Mouse (Mus musculus) kidney, postnatal 4 days (tissue): ENCODE data around the gene Galnt2.
A peak's percentile ranks its signal among the peaks of the same experiment; 100 is the strongest.

Experiments used
- DNase-seq, 2 experiments: peaks; one replicate each; pipeline ENCODE4 v3.0.0; 2021; ENCODE audit warnings: mixed read lengths in 2 of 2

Galnt2 gene

GRCm38 (mm10) chr8:124273606-124274218 lies 42.5 kb downstream of the Galnt2 start:
- no peak for DNase-seq

GRCm38 (mm10) chr8:124274441-124275120 lies 43.4 kb downstream of the Galnt2 start:
- DNase-seq: no peak

DNA sequence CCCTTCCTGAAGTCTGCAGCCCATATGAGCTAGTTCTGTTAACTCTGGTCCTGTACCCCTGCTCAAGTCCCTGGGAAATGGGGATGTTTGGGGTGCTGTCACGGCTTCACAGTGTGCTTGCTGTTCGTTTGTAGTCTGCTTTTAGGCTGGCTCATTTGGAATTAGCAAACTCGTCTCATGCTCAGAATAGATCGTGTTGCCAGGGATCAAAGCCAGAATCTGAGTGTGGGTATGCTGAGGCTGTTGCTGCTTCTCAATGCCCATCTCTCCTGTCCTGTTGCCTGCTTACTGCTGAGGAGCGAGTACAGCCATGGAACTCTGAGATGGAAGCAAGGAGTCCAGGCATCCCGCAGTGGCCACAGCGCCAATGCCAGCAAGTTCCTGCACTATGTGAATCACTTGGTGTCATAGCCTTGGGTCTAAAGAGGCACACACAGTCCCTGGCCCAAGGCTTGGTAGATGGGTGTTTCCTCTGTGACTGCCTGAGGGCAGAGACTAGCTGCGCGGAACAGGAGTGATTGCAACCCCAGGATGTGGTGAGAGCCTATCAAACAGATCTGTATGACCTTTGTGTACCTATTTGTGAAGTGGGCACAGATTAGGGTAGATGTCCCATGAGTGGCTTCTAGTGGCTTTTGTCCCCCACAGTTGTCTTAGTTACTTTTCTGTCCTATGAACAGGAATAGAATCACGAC lies 44.3 kb downstream of the Galnt2 start:
- no peak for DNase-seq

DNA sequence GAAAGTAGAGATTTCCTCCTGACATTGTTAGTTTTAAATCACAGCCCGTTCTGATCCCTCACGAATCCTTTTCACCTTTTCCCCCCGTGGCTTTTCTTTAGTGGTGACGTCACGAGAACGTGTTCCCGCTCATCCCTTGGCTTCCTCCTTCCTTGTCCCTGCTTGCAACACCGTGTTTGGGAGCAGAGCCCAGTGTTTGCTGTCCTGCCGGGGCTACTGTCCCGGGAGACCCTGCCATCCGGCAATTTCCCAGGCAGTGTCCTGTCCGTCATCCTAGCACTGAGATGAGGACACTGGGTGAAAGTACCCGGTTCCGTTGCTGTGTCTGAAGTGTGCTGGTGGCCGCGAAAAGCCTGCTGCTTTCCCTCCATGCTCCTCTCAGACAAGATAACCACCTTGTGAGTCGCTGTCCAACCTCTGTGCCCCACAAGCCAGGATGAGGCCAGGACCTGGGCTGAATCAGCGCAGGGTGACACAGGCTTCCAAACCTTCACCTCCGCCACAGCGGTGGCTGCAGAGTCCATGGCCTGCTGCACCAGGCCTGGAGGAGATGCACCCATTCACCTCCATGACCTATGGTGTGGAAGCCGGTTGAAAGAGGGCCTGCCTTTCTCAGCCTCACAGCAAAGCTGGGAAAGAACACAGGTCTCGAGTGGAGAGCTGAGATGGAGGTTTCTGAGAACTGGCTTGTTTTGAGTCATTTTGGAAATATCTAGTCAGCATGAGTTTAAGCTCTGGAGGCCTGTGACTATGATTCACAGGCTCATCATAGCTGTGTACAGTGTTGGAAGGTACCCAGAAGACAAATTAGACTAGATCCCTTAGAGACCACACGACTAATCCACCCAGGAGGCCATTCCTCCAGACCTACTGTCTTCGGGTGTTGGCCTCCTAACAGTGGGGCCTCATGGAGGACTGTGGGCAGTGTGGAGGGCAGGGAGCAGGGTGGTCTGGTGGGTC lies 47.0 kb downstream of the Galnt2 start:
- DNase-seq: no peak

GRCm38 (mm10) chr8:124278956-124279689 lies 47.9 kb downstream of the Galnt2 start:
- DNase-seq: no peak

- no peak for DNase-seq
Observed at GRCm38 (mm10) chr8:124279690-124279985, 48.4 kb downstream of the Galnt2 start.

DNA sequence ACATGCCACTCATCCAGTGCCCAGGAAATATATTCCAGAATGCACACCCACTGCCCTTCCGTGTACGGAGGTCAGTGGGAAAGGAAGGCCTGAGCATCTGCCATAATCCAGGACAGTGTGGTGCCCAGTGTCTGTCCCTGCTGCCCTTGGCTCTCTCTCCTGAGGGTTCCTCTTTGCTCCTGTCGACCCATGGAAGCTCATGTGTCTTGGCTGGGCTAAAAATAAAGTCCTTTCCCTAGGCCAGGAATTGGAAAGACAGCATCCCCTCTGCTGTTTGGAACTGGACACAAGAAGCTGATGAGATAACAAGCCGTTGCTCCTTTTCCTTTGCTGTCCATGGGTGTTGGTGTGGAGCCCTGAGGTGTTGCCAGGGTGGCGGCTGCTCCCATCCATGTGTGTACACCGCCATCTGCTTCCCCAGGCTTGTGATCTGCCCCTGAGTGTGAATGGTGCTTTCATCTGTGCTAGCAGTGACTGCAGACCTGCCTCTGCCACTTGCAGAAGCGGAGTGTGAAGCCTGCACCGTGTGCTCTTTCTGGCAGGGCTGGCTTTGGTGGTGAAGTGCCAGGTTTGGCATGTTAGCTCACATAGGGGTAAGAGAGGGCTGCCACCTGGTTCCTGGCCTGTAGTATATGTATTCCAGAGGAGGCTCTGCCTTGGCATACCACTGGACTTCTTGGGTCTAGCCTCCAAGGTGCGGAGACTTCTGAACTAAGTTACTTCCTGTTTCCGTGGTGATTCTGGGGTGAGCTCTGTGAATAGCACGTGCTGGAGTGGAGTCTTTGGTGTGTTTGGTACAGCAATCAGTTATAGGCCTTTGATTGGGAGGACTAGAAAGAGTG lies 50.7 kb downstream of the Galnt2 start:
- DNase-seq: no peak

DNA sequence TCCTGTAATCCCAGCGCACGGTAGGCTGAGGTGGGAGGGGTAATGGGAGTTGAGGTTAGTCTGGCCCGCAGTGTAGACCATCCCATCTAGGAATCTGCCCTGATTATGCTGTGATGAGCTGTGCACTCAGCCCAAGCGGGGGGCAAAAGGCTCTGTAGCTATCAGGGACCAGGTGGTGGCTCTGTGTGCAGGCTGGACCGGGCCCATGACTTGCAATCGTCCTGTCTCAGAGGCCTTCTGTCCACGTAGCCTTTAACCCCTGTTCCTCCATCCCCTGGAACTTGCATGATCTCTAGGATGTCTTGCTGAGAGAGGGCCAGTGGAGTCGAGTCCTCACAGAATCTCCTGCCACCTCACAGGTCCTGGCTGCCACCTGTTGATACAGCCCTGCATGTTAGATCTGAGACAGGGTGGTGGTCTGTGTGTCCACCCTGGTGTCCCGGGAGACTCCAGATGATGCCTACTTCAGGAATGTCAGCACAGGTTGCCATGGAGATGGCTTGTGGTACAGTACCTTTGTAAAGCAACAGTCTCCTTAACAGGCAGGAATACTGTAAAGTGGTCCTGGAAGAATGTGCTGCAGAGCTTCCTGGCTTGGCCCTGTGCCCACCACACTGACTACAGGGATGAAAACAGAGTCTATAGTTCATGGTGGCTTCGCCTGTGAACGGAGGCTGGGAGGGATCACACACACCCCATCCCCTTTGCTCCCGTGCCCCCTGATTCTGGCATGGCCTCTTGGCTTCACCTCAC lies 51.9 kb downstream of the Galnt2 start:
- peak; percentile 52 to 64 for DNase-seq

- DNase-seq: no peak
Observed at GRCm38 (mm10) chr8:124283644-124284332, 52.6 kb downstream of the Galnt2 start.

DNA sequence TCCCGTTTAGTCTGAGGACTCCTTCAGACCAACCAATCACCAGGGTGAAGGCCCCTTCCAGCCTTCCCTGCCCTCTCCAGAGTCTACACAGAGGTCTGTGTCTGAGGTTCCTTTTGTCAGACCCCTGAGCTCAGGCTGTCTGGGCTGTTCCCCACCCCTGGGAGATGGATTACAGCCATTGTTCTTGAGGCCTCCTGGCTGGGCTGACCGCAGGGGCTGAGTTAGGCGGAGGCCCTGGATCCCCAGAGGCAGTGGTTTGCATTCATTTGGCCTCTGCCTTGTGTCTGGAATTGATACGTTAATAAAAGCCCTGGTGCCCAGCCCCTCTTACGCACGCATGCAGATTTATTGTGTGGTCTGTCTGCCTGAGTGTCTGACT lies 53.1 kb downstream of the Galnt2 start:
- DNase-seq: peak; percentile 40 to 52

DNA sequence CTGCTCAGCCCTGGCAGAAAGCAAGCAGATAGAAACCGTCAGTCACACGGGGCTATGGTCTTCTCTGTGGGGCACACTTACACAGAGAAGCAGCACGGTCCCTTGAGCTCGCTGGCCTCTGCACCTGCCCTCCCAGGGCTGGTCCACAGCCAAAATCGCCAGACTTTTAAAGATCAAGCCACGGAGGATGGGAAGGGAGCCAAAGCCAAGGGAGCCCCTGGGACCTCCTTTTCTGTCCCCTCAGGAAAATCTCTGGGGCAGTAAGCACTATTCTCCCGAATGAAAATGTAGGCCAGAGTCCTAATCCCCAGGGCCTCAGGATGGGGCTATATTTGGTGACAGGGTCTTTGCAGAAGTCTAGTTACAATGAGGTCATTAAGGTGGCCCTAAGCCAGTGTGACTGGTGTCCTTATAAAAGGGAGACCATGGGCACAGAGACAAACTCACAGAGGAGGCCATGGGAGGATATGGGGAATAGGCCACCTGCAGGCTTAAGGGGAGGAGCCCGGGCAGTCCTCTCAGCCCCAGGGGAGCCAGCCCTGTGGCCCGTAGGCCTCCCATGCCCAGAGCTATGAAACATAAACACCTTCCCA lies 53.9 kb downstream of the Galnt2 start:
- DNase-seq: peak; percentile 49 to 61

DNA sequence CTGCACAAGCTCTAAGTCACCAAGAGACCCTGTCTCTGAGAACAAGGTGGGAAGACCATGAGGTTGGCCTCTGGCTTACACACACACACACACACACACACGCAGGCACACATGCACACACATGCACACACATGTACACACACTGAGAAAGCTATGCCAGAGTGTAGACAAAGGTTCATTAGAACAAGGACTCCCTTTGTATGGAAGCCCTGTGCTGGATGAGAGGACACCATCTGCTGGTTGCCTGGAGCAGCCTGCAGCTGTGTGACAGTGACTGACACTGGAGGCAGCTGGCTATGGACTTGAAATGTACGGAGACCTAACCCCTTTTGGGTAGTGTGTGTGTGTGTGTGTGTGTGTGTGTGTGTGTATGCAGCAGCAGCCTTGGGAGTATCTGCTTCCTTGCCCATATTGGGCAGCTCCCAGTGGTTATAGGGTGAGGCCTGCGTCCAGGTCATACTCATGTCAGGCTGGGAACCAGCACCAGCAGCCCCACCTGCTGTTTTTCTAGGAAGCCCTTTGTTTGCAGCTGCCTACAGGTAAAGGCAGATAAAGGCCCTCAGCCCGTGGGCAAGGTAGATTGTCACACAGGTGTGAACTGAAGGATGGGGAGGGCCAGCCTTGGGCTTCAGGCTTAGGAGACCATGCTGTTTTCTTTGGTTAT lies 55.4 kb downstream of the Galnt2 start:
- DNase-seq: no peak

- no peak for DNase-seq
Observed at GRCm38 (mm10) chr8:124288215-124288864, 57.1 kb downstream of the Galnt2 start.

- DNase-seq: no peak
Observed at GRCm38 (mm10) chr8:124289481-124290050, 58.4 kb downstream of the Galnt2 start.

- DNase-seq: peak in 1 of 2 experiments; percentile 45
Observed at GRCm38 (mm10) chr8:124290911-124291691, 59.9 kb downstream of the Galnt2 start.

- DNase-seq: no peak
Observed at GRCm38 (mm10) chr8:124291693-124292092, 60.5 kb downstream of the Galnt2 start.

GRCm38 (mm10) chr8:124292965-124293364 lies 61.8 kb downstream of the Galnt2 start:
- DNase-seq: no peak
